Mouse (Mus musculus) R1 (cell line): ENCODE results near the gene Kcnb1.

Experiments
- DNase-seq: peaks from one replicate; pipeline ENCODE4 v3.0.0-alpha.2; 2018; ENCODE audit warnings: low read depth, low spot score

Gene Kcnb1

GRCm38 (mm10) chr2:167061381-167062034 lies 128.4 kb downstream of the Kcnb1 start:
- DNase-seq = no peak

DNA sequence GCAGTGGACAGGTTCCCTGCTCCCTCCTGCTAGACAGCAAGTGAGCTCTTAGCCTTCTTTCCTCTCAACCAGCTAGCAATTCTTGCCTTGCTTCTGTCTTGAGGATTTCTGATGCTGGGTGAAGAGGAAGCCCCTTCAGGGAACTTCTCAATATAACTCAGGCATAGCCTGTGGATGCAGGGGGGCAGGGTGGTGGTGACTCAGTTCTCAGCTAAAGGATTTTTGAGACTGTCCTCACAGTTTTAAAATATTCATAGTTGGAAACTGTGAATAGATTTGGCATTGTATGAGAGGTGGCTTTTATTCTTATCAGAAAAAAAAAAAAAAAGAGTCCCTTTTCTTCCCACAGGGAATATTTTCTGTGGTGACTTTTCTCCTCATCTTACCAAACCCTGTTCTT lies 129.2 kb downstream of the Kcnb1 start:
- no peak for DNase-seq

DNA sequence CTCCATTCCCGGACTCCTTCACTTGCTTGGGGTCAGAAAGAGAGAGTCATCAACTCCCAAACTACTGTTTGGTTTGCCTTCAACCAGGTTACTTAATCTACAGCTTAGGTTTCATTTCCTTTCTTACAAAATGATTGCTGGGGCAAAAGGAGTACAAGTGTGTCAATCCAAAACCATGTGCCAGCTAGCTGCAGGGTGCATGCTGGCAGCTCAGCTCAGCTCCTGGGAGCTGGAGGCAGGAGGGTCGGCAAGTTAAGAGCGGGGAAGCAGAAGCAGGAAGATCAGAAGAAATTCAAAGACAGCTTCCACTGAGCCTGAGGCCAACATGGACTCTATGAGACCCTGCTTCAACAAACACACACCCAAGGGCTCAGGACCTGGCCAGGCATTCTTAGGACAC lies 129.6 kb downstream of the Kcnb1 start:
- no peak for DNase-seq

GRCm38 (mm10) chr2:167059960-167060359 lies 130.0 kb downstream of the Kcnb1 start:
- DNase-seq = no peak

DNA sequence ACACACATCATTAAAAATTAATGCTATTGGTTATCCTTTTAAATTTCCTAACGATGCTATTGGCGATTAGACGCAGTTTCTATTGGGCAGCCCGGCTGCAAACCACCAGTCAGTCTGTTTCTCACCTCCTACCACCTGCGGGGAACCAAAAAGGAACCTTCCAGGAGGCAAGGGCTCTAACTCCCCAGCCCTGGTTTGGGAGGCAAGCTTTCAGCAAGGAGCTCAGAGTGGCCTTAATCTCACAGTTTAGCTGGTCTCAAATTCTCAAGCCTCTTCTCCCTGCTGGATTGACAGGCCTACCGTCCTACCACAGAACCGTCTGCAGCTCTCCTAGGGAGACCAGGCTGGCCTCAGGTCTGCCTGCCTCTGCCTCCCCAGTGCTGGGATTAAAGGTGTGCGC lies 130.4 kb downstream of the Kcnb1 start:
- peak; percentile 81 for DNase-seq

GRCm38 (mm10) chr2:167058814-167059387 lies 131.1 kb downstream of the Kcnb1 start:
- peak; percentile 98 for DNase-seq

GRCm38 (mm10) chr2:167058201-167058600 lies 131.8 kb downstream of the Kcnb1 start:
- peak; percentile 72 for DNase-seq

DNA sequence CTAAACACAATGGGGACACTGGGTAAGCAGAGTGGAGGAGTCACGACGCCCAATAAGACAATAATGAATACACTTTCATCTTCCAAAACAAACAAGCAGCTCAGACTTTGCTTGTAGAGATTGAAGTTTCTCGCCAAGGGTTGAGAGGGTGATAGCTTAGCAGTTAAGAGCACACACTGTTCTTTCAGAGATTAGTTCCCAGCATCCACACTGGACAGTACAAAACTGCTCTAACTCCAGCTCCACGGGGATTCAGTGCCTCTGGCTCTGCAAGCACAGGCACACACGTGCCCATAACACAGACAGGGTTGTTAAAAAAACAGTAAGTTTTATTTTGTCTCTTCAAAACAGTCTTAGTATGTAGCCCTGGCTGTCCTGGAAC lies 133.0 kb downstream of the Kcnb1 start:
- no peak for DNase-seq

GRCm38 (mm10) chr2:167056210-167056941 lies 133.6 kb downstream of the Kcnb1 start:
- DNase-seq = no peak

DNA sequence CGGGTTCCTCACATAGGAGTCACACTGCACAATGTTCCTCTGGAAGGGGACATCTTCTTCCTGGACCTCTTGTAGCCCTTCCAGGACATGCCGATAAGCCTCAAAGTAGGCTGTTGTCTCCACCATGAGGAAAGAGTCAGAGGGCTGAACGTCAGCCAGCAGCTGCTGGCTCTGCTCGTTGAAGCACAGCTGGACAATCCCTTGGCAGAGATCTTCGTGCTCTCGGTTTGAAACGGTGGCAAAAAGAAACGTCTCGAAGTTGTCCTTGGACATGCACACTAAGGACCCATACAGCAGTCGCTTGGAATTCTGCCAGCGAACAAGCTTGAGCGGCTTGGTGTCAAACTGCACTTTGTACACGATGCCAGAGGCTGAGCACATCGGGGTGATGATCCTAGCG lies 134.6 kb downstream of the Kcnb1 start:
- no peak for DNase-seq

- peak; percentile 63 for DNase-seq
These were observed 136.7 kb downstream of the Kcnb1 start for GRCm38 (mm10) chr2:167053127-167053844.

- peak; percentile 80 for DNase-seq
These were observed 141.1 kb downstream of the Kcnb1 start for GRCm38 (mm10) chr2:167048698-167049358.

- DNase-seq = peak; percentile 30
These were observed 141.7 kb downstream of the Kcnb1 start for GRCm38 (mm10) chr2:167048223-167048622.
